Mouse (Mus musculus) spleen, adult 18-20 months (tissue): ENCODE measurements around the gene Plxna2.

Source experiments
- DNase-seq, 2 experiments: peaks; one replicate each; pipeline ENCODE4 v3.0.0; 2022; ENCODE audit warnings: mixed read lengths in 2 of 2

Gene Plxna2

GRCm38 (mm10) chr1:194623641-194624040 is 5.6 kb downstream of the Plxna2 start:
- no peak for DNase-seq

- no peak for DNase-seq
Observed at GRCm38 (mm10) chr1:194624411-194624810, 6.4 kb downstream of the Plxna2 start.

GRCm38 (mm10) chr1:194624973-194625372 is 7.0 kb downstream of the Plxna2 start:
- DNase-seq, result no peak

GRCm38 (mm10) chr1:194626109-194626508 is 8.1 kb downstream of the Plxna2 start:
- DNase-seq, result no peak

- no peak for DNase-seq
Observed at GRCm38 (mm10) chr1:194627286-194627685, 9.3 kb downstream of the Plxna2 start.

- no peak for DNase-seq
Observed at GRCm38 (mm10) chr1:194629135-194629689, 11.2 kb downstream of the Plxna2 start.

- no peak for DNase-seq
Observed at GRCm38 (mm10) chr1:194630498-194631056, 12.6 kb downstream of the Plxna2 start.

- no peak for DNase-seq
Observed at GRCm38 (mm10) chr1:194631574-194631973, 13.6 kb downstream of the Plxna2 start.

GRCm38 (mm10) chr1:194632029-194632428 is 14.0 kb downstream of the Plxna2 start:
- DNase-seq, result no peak

- no peak for DNase-seq
Observed at GRCm38 (mm10) chr1:194635411-194635810, 17.4 kb downstream of the Plxna2 start.

GRCm38 (mm10) chr1:194635942-194636341 is 17.9 kb downstream of the Plxna2 start:
- no peak for DNase-seq

GRCm38 (mm10) chr1:194637391-194638304 is 19.6 kb downstream of the Plxna2 start:
- no peak for DNase-seq

GRCm38 (mm10) chr1:194641601-194642301 is 23.7 kb downstream of the Plxna2 start:
- DNase-seq, result no peak

- no peak for DNase-seq
Observed at GRCm38 (mm10) chr1:194642302-194642787, 24.3 kb downstream of the Plxna2 start.

- DNase-seq, result no peak
Observed at GRCm38 (mm10) chr1:194643930-194644329, 25.9 kb downstream of the Plxna2 start.

GRCm38 (mm10) chr1:194645898-194646297 is 27.9 kb downstream of the Plxna2 start:
- DNase-seq, result no peak

GRCm38 (mm10) chr1:194650076-194650475 is 32.1 kb downstream of the Plxna2 start:
- DNase-seq, result no peak

- no peak for DNase-seq
Observed at GRCm38 (mm10) chr1:194650566-194650965, 32.5 kb downstream of the Plxna2 start.

- no peak for DNase-seq
Observed at GRCm38 (mm10) chr1:194651987-194652386, 34.0 kb downstream of the Plxna2 start.

- no peak for DNase-seq
Observed at GRCm38 (mm10) chr1:194658459-194659160, 40.6 kb downstream of the Plxna2 start.

GRCm38 (mm10) chr1:194660426-194661119 is 42.6 kb downstream of the Plxna2 start:
- DNase-seq, result no peak

GRCm38 (mm10) chr1:194663021-194663420 is 45.0 kb downstream of the Plxna2 start:
- DNase-seq, result no peak
